Mouse (Mus musculus) olfactory bulb, adult 2 months (tissue): ENCODE results near the gene Fance.

Experiments
- CTCF ChIP-seq: fragments of 200-500 bp; IDR thresholded peaks from 2 replicates; pipeline ENCODE4 v1.5.1; 2012; ENCODE audit warnings: low read depth, mild to moderate bottlenecking, low read length, moderate library complexity; ENCODE audit not compliant: insufficient read depth
- POLR2A ChIP-seq: fragments of 200-500 bp; IDR thresholded peaks from 2 replicates; pipeline ENCODE4 v1.6.1; 2012; ENCODE audit warnings: mild to moderate bottlenecking, low read depth, low read length, moderate library complexity; ENCODE audit not compliant: insufficient read depth

DNA sequence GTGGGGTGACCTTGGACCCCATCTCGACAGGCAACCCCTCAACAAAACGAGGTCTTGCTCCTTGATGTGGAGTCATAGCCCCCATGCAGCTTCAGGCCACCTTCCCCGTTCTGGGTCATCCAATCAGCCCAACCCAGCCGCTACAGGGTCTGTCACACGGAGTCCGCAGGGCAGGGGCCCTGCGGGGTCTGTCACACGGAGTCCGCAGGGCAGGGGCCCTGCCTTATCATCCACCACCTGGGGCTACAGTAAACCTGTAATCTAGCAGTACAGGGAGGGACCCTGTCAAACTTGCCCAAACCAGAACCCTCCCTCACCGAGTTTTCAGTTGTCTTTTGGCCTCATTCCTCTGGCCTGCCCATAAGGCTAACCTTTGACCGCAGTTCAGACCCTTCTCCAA lies 38.7 kb downstream of the Fance start:
- TF ChIP-seq CTCF (no peak), POLR2A (no peak)
